Mouse (Mus musculus): ENCODE measurements around the gene Gm28043.
"Not testable (repeated sequence)": the region's sequence is repeated elsewhere in the genome, so short reads cannot be mapped to it uniquely, and the experiment has no call there.

Gm28043 gene

GRCm38 (mm10) chr17:29711745-29712431, 97.2 kb downstream of the Gm28043 start:
- DNase-seq (ENCODE audit: low read depth, low spot score) = no peak

GRCm38 (mm10) chr17:29712565-29712964, 97.9 kb downstream of the Gm28043 start:
- DNase-seq (ENCODE audit: low read depth, low spot score) = no peak

GRCm38 (mm10) chr17:29713734-29714133, 99.1 kb downstream of the Gm28043 start:
- DNase-seq (ENCODE audit: low read depth, low spot score) = not testable (repeated sequence)

GRCm38 (mm10) chr17:29716732-29717445, 102.2 kb downstream of the Gm28043 start, which contains the start of gene Ccdc167:
Gene Ccdc167, minus strand, starts transcription at chr17:29717044.
- DNase-seq (ENCODE audit: low read depth, low spot score) = peak; percentile 98

GRCm38 (mm10) chr17:29718660-29719059, 104.0 kb downstream of the Gm28043 start:
- peak; percentile 49 for DNase-seq (ENCODE audit: low read depth, low spot score)

- peak; percentile 85 for DNase-seq (ENCODE audit: low read depth, low spot score)
These were observed 105.2 kb downstream of the Gm28043 start for GRCm38 (mm10) chr17:29719628-29720575.

GRCm38 (mm10) chr17:29720755-29721365, 106.2 kb downstream of the Gm28043 start:
- DNase-seq (ENCODE audit: low read depth, low spot score) = no peak

GRCm38 (mm10) chr17:29724610-29725009, 109.9 kb downstream of the Gm28043 start:
- peak; percentile 70 for DNase-seq (ENCODE audit: low read depth, low spot score)

GRCm38 (mm10) chr17:29725027-29725620, 110.4 kb downstream of the Gm28043 start:
- no peak for DNase-seq (ENCODE audit: low read depth, low spot score)

GRCm38 (mm10) chr17:29728082-29728481, 113.4 kb downstream of the Gm28043 start:
- DNase-seq (ENCODE audit: low read depth, low spot score) = no peak

GRCm38 (mm10) chr17:29730510-29731265, 116.0 kb downstream of the Gm28043 start:
- peak; percentile 72 for DNase-seq (ENCODE audit: low read depth, low spot score)

- no peak for DNase-seq (ENCODE audit: low read depth, low spot score)
These were observed 116.7 kb downstream of the Gm28043 start for GRCm38 (mm10) chr17:29731266-29731952.

- DNase-seq (ENCODE audit: low read depth, low spot score) = peak; percentile 83
These were observed 117.3 kb downstream of the Gm28043 start for GRCm38 (mm10) chr17:29731953-29732325.

- no peak for DNase-seq (ENCODE audit: low read depth, low spot score)
These were observed 117.8 kb downstream of the Gm28043 start for GRCm38 (mm10) chr17:29732522-29732921.

- no peak for DNase-seq (ENCODE audit: low read depth, low spot score)
These were observed 121.9 kb downstream of the Gm28043 start for GRCm38 (mm10) chr17:29736448-29737014.

GRCm38 (mm10) chr17:29737849-29738804, 123.5 kb downstream of the Gm28043 start:
- peak; percentile 75 for DNase-seq (ENCODE audit: low read depth, low spot score)

- no peak for DNase-seq (ENCODE audit: low read depth, low spot score)
These were observed 132.8 kb downstream of the Gm28043 start for GRCm38 (mm10) chr17:29747466-29747865.
